Mouse (Mus musculus) CH12F3 (cell line): Measurements from ENCODE around the gene Csgalnact2.

Source experiments
- in situ Hi-C: fragments of 300-500 bp; cut with MboI; formaldehyde crosslinking; loops from 2 replicates; pipeline ENCODE4 v1.14.3; 2020; ENCODE audit warnings: low sequenced_read_pairs

Csgalnact2 gene

DNA sequence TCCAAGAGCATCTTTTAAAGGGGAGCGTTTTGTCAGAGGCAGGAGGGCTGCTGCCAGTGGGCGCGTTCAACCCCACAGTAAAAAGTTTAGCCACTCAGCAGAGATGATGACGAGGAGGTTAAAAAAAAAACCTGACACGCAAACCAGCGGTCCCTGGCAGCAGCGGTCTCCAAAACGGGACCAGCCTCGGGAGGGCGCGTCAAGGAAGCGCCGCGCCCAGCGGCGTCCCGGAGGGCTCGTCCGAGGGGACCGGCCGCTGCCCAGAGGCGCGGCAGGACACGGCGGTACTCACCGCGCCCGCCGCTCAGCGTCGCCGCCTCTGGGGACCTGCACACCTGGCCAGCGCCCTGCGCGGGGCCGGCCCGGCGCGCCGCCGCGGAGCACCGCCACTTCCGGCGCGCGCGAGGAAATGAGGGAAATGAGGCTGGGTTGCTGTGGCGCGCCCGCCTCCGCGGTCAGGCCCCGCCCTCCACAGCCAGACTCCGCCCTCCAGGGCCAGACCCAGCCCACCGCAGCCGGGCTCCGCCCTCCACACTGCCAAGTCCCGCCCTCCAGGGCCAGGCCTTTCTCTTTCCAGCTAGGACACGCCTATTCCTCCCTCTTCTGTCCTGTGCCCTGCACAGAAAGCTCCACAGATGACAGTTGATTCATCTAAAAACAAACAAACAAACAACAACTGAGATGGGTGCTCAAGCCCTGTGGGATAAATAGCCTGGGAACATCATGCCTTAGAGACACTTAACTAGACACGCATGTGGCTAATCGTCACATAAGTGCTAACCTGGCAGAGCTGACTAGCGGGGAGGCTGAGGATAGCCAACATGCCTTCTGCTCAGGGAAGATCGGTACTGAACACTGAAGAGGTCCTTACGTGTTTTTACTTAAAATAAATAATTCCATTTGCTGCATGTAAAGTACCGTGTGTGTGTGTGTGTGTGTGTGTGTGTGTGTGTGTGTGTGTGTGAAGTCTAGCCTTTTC lies at the start of gene Csgalnact2:
TSS of gene Csgalnact2 (minus strand) at position 410 of the 979 bp plus-strand sequence.
- in situ Hi-C loops: no loop called here

DNA sequence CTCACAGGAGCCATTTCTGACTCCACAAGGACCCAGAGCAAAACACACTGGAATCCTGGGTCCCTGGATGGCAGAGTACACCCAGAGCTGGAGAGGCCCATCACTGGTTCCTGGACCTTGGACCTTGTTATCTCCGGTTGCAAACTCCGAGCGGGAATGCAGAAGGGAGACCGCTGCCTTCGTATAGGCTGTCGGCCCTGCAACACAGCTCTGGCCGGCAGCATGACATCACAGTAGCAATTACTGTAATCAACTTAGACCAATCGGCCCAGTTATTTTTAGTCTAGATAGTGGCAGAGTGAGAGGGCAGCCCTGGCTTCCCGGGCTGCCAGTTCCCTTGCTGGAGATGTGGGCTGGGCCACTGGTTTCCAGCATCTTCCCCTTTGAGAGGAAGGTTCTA lies 49.7 kb upstream of the Csgalnact2 start:
- in situ Hi-C loops: loop anchor here (10.0 kb wide), 1 partner anchor 186 kb away; no protein-coding TSS in a partner anchor

DNA sequence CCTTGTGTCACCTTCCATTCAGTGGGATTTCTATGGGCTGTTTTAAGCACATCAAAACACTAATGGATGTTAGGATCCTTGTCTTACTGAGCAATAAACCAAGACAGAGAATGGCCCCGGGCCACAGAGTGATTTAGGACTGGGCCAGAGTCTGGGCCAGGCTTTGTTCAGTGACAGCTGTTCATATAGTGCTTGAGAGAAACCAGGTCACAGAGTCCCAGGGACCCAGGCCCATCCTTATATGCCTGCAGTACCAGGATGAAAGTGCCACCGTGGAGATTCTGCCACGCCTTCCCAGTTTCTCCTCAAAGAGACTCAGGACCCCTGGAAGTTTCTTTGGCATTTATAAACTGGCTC lies 48.3 kb upstream of the Csgalnact2 start:
- in situ Hi-C loops: loop anchor here (10.0 kb wide), 1 partner anchor 188 kb away; no protein-coding TSS in a partner anchor

DNA sequence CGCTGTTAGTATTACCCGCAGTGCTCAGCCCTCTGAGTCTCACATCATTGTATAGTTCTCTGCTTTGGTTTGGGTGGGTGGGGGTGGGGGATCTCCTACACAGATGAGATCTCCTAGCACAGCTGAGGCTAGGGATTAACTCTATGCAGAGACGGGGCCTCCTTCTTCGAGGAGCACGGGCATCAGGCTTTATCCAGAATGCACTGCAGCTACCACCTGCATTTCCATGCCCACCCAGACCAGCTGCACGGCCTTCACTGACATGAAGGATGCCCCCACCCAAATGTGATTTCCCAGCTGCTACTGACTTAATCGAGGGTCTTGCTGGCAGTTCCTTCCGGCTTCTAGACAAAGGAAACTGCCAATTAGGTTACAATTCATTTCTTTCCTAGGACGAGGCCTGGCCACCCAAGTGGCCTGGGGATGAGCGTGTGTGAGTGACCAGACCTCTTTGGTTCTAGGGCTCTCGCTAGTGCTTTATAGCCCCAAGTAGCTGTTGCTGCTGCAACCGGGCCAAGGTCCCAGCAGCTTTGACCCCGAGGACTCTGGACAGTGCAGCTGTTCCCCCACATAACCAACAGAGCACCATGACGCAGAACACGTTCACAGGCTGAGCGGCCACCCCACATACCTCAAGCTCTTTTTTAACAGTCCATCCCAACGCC lies 47.8 kb upstream of the Csgalnact2 start:
- in situ Hi-C loops: loop anchor here (10.0 kb wide), 1 partner anchor 188 kb away; no protein-coding TSS in a partner anchor

DNA sequence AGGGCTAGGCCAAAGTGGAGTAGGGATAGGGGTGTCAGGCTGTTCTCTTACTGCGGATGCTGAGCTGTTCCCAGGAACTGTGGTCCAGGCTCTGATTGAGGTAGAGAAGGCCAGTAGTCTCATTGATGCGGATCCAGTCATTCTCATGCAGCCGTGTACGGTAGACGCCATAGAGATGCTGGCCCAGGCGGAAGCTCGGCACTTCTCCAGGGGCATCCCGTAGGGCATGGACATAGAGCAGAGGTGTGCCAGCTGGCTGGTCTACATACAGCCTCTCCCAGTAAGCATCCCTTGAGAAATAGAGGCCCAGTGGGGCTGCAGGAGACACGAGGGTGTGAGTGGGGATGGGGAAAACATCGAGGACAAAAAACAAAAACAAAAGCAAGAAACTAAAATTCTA lies 45.2 kb upstream of the Csgalnact2 start:
- in situ Hi-C loops: loop anchor here (10.0 kb wide), 1 partner anchor 191 kb away; no protein-coding TSS in a partner anchor

DNA sequence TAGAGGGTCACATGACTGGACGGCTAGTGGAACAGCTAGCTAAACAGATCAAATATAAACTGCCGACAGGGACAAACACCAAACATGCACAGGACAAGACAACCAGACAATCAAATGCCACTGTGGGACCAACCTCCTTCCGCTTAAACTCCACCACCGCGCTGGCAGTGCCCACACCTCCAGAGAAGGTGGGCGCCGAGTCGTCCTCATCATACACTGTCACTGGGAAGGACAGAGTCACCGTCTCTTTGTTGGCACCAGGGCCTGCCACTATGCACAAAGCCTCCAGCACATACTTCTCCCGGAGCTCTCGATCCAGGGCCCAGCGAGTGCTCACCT lies 41.1 kb upstream of the Csgalnact2 start:
- in situ Hi-C loops: loop anchor here (10.0 kb wide), 1 partner anchor 195 kb away; no protein-coding TSS in a partner anchor

DNA sequence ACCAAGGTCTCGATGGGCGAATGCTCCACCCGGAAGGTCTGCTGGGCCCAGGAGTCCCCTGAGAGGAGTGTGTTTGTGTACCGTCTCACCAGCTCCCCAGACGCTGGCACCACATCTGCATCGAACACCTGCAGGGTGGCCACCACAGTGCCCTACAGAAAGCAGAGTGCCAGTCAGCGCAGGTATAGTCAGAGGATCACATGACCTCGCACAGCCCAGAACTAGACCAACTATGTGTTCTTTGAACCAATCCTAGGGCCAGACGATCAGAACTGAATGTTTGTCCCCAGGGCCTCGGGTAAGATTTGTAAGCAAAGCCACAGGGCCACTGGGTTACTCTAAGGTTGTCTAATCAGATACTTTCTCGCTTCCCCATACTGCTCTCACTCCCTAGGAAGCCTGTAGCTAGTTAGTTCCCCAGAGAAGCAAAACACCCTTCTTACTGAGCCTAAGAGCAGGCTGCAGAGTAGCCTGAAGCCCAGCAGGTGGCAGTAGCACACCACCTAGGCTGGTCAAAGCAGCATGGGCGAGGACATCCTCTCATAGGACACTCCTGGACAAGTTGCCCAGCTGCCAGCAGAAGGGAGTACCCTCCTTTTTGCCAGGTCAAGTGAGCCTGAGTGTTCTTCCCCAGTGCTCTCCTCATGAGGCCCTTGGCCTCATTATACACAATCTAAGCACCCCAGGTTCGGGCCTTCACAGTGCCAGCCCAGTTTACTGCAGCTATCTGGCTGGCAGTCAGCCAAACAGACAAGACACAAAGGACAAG lies 40.6 kb upstream of the Csgalnact2 start:
- in situ Hi-C loops: loop anchor here (10.0 kb wide), 1 partner anchor 195 kb away; no protein-coding TSS in a partner anchor

DNA sequence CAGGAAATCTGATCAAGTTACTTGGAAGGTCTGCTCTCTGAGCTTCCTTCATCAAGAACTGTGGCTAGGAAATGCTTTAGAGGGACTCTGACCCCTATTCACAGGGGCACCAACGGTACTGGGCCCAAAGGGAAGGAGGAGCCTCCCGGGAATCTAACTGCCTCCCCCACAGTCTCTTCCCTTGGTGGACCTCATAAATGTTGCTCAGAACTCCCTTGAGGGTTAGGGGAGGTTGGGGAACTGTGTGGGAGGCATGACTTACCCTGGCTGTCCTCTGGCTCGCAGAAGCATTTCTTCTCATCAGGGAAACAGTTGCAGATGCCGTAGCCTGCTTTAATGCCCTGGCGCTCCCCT lies 35.0 kb upstream of the Csgalnact2 start:
- in situ Hi-C loops: no loop called here

DNA sequence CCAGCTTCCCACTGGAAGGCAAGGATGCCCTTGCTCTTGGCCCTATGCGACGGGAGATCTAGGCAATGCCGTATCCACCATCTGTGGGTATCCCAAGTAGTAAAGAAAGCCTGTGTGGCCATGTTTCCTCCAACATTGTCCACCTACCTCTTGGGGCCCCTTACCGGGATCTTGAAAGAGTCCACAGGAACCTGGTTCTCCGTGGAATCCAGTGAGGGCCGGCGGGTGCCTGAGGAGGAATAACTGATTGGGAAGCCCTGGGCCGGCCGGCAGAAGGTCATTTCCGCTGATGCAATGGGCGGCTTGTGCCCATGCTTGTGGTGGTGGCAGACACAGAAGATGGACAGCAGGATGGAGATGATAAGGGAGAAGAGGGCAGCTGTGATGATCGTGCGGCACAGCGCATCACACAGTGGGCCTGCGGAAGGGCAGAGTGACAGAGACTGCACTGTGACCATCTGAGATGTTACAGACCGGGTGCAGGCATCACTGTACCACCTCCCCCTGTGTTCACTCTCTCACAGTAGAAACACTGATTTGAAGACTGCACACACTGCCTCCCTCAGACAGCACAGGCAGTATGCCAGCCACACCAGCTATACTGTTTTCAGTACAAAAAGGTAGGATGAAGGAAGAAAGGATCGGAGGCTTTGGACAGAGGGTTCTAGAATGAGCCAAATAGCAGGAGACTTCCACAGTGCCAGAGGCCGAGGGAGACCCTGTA lies 34.5 kb upstream of the Csgalnact2 start:
- in situ Hi-C loops: no loop called here

DNA sequence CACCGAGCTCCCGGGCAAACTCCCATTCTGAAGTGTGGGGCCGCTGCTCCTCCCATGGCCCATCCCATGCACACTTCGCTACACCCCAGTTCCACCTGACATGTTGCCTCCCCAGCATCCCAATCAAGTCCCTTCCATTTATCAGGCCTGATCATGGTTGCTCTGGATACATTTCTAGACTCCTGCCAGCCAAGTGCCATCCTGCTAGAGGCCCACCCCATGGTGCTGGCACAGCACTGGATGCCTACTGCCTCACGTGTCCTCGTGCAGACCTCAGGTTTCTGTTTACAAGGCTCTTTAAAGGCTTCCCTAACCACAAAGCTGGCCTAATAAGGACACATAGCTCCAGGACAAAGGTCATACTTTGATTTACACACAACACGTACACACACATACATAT lies 32.4 kb upstream of the Csgalnact2 start:
- in situ Hi-C loops: no loop called here

DNA sequence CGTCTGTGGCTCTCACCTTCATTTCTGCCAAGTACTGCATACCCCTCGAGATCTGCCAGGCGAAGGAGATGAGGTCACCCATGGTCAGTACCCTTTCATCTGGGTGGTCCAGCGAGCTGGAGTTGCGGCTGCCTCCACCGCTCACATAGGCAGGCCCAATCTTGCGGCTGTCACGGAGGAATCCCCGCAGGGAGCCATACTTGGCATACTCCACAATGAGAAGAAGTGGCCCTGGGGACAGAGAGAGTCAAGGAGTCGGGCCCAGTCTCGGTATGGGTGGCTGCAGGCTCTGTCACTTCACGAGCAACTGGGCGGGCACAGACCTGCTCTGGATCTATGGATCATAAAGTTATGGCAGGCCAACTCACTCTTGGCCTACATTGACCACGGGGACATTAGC lies 29.2 kb upstream of the Csgalnact2 start:
- in situ Hi-C loops: no loop called here

DNA sequence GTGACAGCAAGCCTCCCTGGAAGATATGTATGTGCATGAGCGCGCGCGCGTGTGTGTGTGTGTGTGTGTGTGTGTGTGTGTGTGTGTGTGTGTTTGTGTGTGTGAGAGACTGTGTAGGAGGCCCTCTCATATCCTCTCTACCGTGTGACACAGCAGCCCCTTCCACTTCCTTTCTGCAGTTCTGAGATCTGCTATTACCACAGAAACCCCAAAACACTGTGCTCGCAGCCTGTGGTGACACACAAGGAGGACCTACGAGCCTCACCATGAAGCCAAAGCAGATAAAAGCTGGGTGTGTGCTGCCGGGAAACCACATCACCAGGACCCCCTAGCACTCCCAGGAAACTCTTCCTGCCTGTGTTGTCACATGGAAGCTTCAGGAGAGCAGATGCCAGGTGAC lies 28.1 kb upstream of the Csgalnact2 start:
- in situ Hi-C loops: no loop called here

DNA sequence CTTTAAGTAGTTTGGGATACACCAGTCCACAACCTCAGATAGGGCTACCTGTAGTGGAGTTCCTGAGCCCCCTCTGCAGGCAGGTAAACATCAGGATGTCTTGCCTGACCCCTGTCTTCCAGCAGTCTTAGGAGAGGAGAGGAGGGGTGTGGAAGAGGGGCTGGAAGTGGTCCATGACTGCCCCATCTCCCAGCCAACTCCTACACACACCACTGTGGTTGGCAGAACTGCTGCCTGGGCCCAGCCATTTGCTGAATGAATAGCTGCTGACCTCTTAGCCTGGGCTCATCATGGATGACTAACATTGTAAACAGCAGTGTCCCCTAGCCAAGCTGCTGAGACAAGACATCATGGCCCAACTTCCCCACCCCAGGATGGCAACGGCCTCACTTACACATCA lies 26.6 kb upstream of the Csgalnact2 start:
- in situ Hi-C loops: no loop called here

DNA sequence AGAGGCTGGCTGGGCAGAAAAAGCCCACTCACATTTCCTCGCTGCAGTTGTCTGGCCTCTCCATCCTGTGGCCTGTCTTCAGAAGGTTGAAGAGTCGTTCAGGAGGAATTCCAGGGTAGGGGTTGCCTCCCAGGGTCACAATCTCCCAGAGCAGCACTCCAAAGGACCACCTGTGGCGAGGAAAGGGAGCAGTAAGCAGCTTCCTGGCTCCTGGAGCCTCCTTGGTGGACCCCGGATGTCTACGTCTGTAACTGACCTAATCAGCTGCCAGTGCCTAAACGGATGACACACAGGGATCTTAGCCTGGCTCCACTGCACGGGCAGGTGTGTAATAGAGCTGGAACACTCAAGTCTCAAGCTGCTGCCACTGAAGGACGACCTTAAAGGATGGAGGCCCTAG lies 25.8 kb upstream of the Csgalnact2 start:
- in situ Hi-C loops: no loop called here

DNA sequence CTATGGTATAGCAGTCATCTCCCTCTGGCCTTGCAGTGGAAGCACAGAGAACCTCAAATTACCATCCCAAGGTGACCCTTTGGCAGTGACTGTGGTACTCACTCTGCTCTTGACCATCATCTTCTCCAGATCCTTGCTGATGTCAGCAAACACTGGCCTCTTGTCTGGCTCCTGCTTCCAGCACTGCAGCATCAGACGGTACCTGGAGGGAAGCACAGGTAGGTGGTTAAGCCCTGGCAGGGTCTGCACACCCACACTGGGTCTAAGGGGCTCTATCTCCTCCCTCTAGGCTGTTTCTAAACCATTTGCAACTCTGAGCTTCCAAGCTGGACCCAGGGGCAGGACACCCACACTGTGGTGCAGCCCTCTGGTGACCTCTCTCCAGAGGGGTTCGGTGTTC lies 24.1 kb upstream of the Csgalnact2 start:
- in situ Hi-C loops: no loop called here

DNA sequence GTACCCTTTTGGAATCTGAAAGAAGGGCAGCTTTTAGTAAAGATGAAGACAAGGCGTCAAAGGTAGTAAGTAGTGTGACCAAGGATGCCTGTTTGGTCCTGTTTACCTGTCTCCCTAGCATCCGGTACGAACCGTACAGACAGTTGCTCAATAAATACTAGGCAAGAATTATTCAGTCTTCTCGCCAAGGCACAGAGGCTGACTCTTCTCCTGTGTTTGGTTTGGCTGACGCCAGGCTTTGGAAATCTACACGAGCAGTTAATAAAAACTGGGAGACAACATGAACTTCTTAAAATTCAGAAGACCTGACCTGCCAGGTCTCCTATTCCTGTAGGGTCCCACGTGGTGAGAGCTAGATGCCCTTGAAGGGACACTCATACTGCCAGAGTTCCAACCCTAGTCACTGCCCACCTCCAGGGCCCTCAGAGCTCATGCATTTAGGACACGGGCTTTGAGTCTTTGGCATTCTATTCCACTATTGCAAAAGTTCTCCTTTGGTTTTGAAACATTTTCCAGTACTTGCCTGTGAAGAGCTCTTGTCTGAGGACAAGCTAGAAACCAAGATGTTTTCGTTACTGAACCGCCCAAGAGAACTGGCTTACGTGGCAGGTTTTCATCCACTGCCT lies 23.6 kb upstream of the Csgalnact2 start:
- in situ Hi-C loops: no loop called here

DNA sequence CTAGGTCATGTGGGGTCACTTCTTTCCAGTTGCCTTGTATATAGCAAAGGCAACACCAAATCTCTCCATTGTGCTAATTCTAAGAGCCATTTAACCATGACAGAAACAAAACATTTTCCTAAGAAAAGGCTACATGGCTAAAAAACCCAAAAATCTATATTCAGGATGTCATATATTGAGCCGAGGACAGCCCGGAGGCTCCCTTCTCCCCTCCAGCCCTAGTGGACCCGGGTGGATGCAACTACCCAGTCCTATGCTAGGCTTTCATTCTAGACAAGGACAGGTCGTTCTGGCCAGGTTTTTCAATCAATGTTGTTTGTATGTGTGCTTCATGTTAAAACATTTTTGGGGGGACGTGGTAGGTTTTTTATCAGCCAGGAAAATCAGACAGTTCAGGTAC lies 14.2 kb upstream of the Csgalnact2 start:
- in situ Hi-C loops: no loop called here

DNA sequence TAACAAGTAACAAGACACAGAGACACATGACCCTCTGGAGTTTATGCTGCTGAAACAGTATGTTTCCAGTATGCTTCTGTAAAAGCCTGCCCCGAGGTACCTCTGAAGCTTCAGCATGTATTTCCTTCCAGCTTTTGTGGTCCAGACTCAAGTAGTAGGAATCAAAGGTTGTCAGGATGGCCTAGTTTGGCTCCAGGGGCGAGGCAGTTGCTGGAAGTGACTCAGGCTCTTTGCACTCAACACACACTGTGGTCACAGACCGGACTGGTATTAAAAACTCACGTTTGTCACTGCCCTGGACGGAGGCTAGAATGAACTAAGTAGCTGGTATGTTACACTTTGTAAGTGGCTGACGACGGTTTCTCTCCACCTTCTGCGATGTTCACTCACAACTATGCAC lies 12.0 kb upstream of the Csgalnact2 start:
- in situ Hi-C loops: no loop called here

DNA sequence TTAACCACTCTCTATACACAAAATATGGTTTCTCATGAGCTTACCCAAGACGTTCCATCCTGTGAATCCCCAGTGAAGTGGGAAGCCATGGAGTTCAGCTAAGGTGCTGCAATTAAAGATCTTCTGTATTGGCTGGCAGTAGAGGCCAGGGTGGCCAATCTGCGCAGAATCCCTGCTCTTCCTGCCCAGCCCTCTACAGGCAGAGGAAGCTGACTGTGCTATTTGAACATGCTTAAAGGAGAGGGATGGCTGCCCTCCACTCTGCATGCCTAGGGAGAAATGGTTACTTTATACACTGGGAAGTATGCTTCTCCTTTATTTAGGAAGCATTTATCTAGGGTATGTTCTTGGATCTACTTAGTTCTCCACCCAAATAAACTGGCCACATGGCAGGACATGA lies 11.6 kb upstream of the Csgalnact2 start:
- in situ Hi-C loops: no loop called here

DNA sequence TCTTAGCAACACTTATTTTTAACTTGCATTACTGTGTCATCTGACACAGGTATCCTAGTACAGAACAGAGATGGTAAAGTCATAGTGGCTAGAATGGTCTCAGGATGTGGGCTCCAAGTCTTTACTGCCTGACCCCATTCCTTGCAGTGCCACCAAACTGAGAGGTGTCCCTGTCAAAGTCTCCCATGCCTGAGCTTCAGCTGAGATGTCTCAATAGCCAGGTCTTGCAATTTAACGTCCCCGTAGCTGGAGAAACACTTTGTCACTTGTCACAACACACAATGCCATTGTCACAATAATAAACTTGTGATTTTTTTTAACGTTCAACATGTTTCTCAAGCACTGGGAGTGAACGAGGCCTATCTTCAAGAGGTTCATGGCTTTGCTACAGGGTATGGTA lies 11.2 kb upstream of the Csgalnact2 start:
- in situ Hi-C loops: no loop called here
